Mouse (Mus musculus): ENCODE results near the gene Ffar2. TPM values are rescaled to one million over a fixed set of nuclear protein-coding genes. Genes with fewer than 3 reads are reported as not detected.

Ffar2 gene
- total RNA-seq, 4 experiments from 2014 or later = not detected

- DNase-seq (ENCODE audit: low spot score in 2 of 2) = no peak
Observed at GRCm38 (mm10) chr7:30821532-30821931, 2.0 kb downstream of the Ffar2 start.

GRCm38 (mm10) chr7:30820854-30821445, 2.6 kb downstream of the Ffar2 start:
- DNase-seq (ENCODE audit: low spot score in 2 of 2) = no peak

GRCm38 (mm10) chr7:30820131-30820530, 3.4 kb downstream of the Ffar2 start:
- no peak for DNase-seq (ENCODE audit: low spot score in 2 of 2)

- DNase-seq (ENCODE audit: low spot score in 2 of 2) = no peak
Observed at GRCm38 (mm10) chr7:30812291-30812807, 11.2 kb downstream of the Ffar2 start.

- no peak for DNase-seq (ENCODE audit: low spot score in 2 of 2)
Observed at GRCm38 (mm10) chr7:30811757-30812290, 11.8 kb downstream of the Ffar2 start.

GRCm38 (mm10) chr7:30810319-30810718, 13.3 kb downstream of the Ffar2 start:
- no peak for DNase-seq (ENCODE audit: low spot score in 2 of 2)

- no peak for DNase-seq (ENCODE audit: low spot score in 2 of 2)
Observed at GRCm38 (mm10) chr7:30805924-30806323, 17.7 kb downstream of the Ffar2 start.

GRCm38 (mm10) chr7:30804026-30804715, 19.4 kb downstream of the Ffar2 start:
- no peak for DNase-seq (ENCODE audit: low spot score in 2 of 2)

GRCm38 (mm10) chr7:30803256-30803655, 20.3 kb downstream of the Ffar2 start:
- DNase-seq (ENCODE audit: low spot score in 2 of 2) = no peak

GRCm38 (mm10) chr7:30800653-30801052, 22.9 kb downstream of the Ffar2 start:
- no peak for DNase-seq (ENCODE audit: low spot score in 2 of 2)

- no peak for DNase-seq (ENCODE audit: low spot score in 2 of 2)
Observed at GRCm38 (mm10) chr7:30796790-30797189, 26.8 kb downstream of the Ffar2 start.

GRCm38 (mm10) chr7:30794921-30795320, 28.7 kb downstream of the Ffar2 start:
- DNase-seq (ENCODE audit: low spot score in 2 of 2) = no peak

GRCm38 (mm10) chr7:30791921-30792320, 31.7 kb downstream of the Ffar2 start:
- DNase-seq (ENCODE audit: low spot score in 2 of 2) = no peak

- no peak for DNase-seq (ENCODE audit: low spot score in 2 of 2)
Observed at GRCm38 (mm10) chr7:30790141-30790540, 33.4 kb downstream of the Ffar2 start.

GRCm38 (mm10) chr7:30787377-30788022, 36.1 kb downstream of the Ffar2 start, which contains the start of gene Krtdap:
Gene Krtdap, plus strand, starts transcription at chr7:30787896.
- no peak for DNase-seq (ENCODE audit: low spot score in 2 of 2)

- DNase-seq (ENCODE audit: low spot score in 2 of 2) = no peak
Observed at GRCm38 (mm10) chr7:30785721-30786546, 37.6 kb downstream of the Ffar2 start.

GRCm38 (mm10) chr7:30785154-30785553, 38.4 kb downstream of the Ffar2 start:
- DNase-seq (ENCODE audit: low spot score in 2 of 2) = no peak

- DNase-seq (ENCODE audit: low spot score in 2 of 2) = no peak
Observed at GRCm38 (mm10) chr7:30782658-30783057, 40.9 kb downstream of the Ffar2 start.

- no peak for DNase-seq (ENCODE audit: low spot score in 2 of 2)
Observed at GRCm38 (mm10) chr7:30781792-30782191, 41.8 kb downstream of the Ffar2 start.

- no peak for DNase-seq (ENCODE audit: low spot score in 2 of 2)
Observed at GRCm38 (mm10) chr7:30777911-30778310, 45.7 kb downstream of the Ffar2 start.

- DNase-seq (ENCODE audit: low spot score in 2 of 2) = no peak
Observed at GRCm38 (mm10) chr7:30777081-30777579, 46.4 kb downstream of the Ffar2 start.
